Mouse (Mus musculus): ENCODE measurements around the gene Drc1.

The Drc1 gene

GRCm38 (mm10) chr5:30287106-30287882 is 6.1 kb downstream of the Drc1 start:
- no peak for DNase-seq

GRCm38 (mm10) chr5:30340815-30341214 is 59.6 kb downstream of the Drc1 start:
- DNase-seq = no peak

DNA sequence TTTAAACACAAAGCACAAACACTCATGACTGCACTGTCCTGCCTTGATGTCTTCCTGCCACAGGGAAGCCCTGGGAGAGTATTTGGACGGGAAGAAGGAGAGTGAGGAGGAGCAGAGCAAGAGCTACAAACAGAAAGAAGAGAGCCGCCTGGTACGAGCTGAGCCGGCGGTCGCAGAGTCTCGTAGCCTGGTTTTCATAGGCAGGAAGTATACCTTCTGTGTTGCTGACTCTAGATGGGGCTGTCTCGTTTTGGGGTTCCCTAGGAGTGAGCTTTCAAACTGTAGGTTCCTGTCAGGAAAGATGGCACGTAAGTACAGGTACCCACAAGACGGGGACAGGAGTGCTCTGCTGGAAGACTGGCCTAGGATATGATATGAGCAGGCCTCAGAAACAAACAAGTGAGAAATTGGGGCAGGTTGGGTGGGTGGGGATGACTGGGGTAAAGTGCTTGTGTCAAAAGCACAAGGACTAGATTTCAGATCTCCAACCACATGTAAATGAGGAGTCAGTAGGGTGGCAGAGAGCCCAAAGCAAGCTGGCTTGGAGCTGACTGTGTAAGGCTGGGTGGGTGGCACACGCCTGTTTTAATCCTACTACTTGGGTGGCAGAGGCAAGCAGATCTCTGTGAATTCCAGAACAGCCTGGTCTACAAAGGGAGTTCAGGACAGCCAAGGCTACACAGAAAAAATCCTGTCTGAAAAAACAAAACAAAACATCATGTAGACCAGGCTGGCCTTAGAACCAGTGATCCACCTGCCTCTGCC is 60.6 kb downstream of the Drc1 start:
- no peak for DNase-seq

DNA sequence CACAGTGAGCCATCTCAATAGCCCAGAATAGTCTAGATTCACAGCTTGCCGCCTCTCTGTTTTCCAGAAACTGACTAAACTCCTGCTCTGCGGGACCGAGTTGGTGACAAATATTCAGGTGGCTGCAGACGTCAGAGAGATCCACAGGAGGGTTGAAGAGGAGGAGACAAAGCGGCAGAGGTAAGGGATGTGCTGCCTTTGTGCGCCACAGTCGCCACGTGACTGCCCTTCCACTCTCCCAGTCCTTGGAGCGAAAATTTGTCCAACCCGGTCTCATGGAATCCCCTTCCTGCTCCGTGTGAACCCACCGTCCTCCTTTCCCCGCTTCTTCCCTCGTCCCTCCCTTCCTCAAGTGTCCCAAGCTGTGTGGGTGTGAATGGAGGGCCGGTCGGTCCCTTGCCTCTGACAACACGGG is 61.4 kb downstream of the Drc1 start:
- DNase-seq = peak; percentile 59

DNA sequence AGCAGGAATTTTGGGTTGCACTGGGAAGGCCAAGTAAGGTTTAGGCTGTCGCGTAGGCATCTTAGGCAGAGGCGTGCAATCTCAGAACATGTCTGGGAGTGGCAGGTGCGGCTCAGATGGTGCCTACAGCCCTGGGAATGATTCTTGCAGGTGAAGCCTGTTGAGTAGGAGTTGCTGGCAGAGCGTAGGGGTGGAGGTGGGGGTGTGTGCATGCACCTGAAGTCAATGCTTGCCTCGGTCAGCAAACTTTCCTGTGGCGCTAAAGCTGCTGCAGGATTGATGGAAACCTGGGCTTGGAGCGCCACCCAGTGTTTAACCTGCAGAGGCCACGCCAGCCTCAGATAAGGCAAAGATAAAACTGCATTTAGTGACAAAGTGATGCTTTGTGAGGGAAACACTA is 61.9 kb downstream of the Drc1 start:
- DNase-seq = peak; percentile 76

GRCm38 (mm10) chr5:30343886-30344285 is 62.7 kb downstream of the Drc1 start:
- DNase-seq = no peak

GRCm38 (mm10) chr5:30353605-30354004 is 72.4 kb downstream of the Drc1 start:
- DNase-seq = no peak

GRCm38 (mm10) chr5:30355114-30355513 is 73.9 kb downstream of the Drc1 start:
- DNase-seq = no peak

DNA sequence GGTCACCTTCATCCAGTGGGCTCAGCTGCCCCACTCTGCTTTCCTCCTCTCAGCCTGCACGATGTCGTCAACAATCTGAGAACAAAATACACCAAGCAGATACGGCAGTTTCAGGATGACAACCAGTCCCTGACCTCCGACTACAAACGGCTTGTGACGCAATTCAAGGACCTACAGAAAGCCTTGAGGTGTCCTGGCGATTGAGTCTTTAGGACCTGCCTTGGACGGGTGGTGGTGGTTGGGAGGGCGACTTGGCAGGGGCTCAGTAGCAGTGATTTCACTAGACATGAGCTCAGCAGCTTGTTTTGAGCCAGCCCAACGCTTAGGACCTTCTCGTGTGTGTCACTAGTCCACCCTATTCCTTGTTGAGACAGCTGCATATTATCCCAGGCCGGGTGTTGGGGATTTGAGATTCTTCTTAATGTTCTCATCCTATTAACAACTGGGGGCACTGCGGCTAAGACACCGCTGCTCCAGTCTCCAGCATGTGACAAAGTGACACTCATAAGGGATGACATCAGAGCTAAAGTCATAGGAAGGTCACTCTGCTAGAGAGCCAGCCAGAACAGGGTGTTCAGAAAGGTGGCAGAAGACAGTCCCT is 74.5 kb downstream of the Drc1 start:
- DNase-seq = no peak

DNA sequence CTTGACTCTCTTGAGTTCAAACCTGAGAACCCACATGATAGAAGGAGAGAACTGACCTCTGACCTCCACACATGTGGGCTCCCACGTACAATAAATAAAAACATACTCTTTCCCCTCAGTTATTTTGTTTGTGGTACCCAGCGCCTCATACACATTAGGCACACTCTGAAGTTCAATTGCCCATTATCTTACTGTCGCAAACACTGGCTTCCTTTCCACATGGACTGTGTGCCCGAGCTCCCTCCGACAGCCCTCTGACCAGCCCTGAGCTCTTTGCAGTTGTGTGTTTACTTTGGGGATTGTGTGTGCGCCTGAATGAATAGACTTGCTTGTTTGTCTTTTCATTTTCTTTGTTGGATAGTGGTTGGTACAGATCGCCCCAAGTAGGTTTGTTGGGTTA is 75.5 kb downstream of the Drc1 start:
- no peak for DNase-seq

GRCm38 (mm10) chr5:30358436-30359099 is 77.4 kb downstream of the Drc1 start:
- DNase-seq = no peak

DNA sequence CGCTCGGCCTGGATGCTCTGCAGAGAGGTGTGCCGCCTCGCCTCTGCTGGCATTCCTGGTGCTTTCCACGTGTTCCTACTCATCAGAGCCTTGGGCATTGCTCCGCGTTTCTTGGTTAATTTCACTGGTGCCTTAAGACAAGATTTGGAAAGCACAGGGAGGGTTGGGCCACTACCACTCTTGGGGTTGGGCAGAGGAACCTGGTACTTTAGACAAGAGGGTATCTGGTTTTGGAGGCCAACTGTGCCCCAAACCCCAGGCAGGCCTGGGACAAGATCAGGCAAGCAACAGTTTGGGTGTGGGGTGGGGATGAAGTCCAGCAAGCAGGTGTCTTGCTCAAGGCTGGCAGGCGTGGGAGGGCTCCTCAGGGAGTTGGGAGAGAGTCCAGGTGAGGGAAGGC is 86.2 kb downstream of the Drc1 start:
- no peak for DNase-seq

DNA sequence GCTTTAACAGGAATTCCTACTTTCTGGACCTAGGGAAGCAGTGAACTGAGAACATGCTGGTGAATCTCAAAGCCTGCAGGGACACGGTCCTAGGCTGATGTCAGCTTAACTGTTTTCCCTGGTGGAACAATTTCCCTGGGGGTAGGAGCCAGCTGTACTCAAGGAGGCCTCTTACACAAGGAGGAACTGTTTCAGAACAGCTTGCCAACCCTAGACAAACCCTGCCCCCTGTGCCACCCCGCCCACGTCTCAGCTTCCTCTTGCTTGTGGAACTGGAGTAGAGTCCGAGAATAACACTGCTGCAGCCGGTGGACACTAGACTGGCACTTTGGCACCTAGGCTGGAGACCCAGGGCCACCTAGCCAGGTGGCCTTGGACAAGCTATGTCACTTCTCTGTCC is 88.2 kb downstream of the Drc1 start:
- peak; percentile 24 for DNase-seq

DNA sequence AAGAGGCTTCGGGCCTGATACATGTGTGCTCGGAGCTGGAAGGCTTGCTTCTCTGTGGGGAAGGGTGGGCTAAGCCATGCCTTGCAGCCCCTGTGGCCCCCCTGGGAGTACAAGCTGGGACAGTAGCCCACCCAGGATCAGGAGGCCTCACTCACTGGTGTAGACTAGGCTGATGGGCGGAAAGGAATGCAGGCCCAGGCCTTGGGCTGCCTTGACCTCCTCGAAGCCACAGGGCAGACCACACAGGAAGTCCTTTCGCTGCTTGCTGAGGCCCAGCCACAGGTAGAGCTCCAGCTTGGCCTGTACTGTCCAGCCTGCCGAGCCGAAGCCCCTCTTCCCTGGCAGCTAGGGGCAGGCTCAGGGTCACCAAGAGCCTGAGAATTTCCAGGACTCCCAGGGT is 101.7 kb downstream of the Drc1 start:
- DNase-seq = no peak

DNA sequence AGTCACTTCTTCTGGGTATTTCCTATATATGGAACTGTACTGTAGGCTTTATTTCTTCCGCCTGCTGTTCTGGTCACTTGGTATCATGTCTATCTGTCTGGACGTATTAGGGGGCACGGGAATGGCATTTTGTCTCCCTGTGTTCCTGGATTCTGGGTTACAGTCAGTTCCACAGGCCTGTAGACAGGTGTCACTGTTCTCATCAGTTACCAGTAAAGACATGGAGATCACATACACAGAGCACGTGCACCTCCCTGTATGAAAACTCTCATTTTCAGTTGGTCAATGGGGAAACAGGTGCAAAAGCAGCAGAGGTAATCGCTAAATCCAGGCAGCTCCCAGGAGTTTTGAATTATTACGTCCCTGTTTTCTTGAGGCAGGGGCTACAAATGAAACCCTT is 106.5 kb downstream of the Drc1 start:
- no peak for DNase-seq

DNA sequence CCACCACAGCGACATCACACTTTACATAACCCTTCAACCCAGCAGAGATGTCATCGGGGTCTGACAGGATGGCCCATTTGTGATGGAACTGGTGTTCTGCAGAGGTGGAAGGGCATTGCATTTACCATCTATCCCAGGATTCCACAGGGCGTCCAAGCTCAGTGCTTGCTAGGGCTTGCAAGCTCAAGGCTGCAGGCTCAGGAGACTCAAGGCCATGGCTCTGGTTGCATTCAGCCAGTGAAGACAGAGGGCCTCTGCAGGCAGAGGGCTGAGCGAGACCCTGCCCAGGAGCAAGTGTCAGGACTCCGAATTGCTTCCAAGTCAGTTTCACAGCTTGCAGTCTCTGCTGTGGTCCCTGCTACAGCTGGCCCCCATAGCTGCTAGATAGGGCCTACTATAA is 108.6 kb downstream of the Drc1 start:
- DNase-seq = no peak

DNA sequence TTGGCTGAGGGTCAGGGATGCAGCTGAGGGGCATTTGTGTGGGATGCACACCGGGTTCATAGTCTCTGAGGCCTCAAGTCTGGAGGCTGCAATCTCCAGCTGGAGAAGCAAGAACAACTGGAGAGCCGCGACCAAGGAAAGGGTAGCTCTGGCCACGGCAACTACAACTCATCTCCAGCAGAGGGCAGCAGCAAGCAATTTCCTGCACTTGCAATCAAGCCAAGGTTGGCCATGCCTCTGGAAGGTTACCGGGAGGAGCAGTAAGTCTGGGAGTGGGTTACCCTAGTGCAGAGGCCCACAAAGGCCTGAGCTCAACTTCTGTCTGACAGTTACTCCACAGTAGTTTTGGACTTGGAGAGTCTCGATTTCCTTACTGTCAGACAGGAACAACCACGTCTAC is 110.3 kb downstream of the Drc1 start:
- DNase-seq = peak; percentile 48

GRCm38 (mm10) chr5:30400521-30400920 is 119.3 kb downstream of the Drc1 start:
- no peak for DNase-seq

DNA sequence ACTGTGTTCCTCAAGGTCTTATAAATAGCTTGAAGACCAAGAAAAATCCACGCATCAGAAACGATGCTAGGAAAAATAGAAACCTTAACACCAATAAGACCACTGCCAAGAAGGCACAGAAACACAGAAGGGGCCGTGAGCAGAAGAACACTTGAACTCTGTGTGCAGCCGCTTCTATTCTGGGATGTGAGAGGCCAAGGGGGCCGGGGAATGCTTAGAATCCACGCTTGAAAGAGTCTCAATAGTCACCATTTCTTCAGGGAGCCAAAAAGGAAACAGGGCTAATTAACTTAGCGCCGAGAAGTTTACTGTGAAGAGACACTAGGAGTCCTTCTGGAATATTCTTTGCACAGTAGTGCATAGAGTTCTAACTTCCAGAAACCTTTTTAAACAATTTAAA is 120.0 kb downstream of the Drc1 start:
- DNase-seq = no peak

- DNase-seq = no peak
These were observed 125.7 kb downstream of the Drc1 start for GRCm38 (mm10) chr5:30406876-30407275.

- no peak for DNase-seq
These were observed 130.3 kb downstream of the Drc1 start for GRCm38 (mm10) chr5:30411524-30411923.

- no peak for DNase-seq
These were observed 134.2 kb downstream of the Drc1 start for GRCm38 (mm10) chr5:30415381-30415780.

DNA sequence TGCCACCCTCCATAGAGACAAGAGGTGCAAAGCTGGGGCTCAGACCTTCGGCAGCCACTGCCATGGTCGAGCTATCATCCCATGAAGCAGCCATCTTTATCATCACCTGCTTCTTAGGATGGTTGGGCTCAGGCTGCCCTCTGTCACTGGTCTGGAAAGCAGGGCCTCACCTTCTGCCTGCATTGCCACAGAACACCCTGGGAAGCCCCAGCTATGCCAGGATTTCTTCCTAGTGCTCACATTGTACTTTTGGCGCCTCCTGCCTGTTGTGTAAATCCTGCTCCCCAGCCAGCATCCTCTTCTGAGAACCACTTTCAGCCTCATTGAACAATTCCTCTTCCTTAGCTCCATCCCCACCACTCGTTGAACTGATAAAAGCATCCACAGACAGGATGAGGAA is 134.7 kb downstream of the Drc1 start:
- DNase-seq = no peak

Data from right cerebral cortex, postnatal 25 days (tissue).